Mouse (Mus musculus) T-helper 1 cell (primary cell): ENCODE results near the gene Ttc41.
"Not testable (repeated sequence)": the region's sequence is repeated elsewhere in the genome, so short reads cannot be mapped to it uniquely, and the experiment has no call there.

Experiments
- in situ Hi-C: fragments of 300-600 bp; cut with MboI, MseI; formaldehyde crosslinking; loops from one replicate; pipeline ENCODE4 v1.15.1; 2025; ENCODE audit warnings: high pct_unique_total_duplicates

Gene Ttc41

GRCm38 (mm10) chr10:86705318-86705921 is at the start of gene Ttc41, which contains the start of gene Hsp90b1:
TSS of gene Ttc41 (plus strand) at chr10:86705811.
TSS of gene Hsp90b1 (minus strand) at chr10:86705509.
- in situ Hi-C loops, result loop anchor here (10.0 kb wide), 1 partner anchor 761 kb away; no protein-coding TSS in a partner anchor

- in situ Hi-C loops, result loop anchor here (5.0 kb wide), 1 partner anchor 843 kb away; the partner anchor contains the start of gene Pwp1
Observed at GRCm38 (mm10) chr10:86670550-86670949, 35.1 kb upstream of the Ttc41 start.

DNA sequence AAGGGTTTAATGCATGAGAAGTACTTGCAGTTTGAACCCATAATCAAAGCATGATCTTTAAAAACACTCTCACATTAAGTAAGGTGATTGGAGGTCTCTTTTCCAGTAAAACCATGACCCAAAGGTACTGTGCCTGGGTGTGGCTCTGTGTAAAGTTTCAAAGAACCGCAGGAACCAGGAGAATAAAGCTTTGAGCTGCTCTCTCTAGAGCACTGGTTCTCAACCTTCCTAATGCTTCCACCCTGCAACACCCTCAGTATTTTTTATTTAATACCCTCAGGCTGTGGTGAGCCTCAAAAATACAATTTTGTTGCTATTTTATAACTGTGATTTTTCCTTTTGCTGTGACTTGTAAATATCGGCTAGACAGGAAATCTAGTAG is 20.8 kb upstream of the Ttc41 start:
- in situ Hi-C loops, result not testable (repeated sequence)

DNA sequence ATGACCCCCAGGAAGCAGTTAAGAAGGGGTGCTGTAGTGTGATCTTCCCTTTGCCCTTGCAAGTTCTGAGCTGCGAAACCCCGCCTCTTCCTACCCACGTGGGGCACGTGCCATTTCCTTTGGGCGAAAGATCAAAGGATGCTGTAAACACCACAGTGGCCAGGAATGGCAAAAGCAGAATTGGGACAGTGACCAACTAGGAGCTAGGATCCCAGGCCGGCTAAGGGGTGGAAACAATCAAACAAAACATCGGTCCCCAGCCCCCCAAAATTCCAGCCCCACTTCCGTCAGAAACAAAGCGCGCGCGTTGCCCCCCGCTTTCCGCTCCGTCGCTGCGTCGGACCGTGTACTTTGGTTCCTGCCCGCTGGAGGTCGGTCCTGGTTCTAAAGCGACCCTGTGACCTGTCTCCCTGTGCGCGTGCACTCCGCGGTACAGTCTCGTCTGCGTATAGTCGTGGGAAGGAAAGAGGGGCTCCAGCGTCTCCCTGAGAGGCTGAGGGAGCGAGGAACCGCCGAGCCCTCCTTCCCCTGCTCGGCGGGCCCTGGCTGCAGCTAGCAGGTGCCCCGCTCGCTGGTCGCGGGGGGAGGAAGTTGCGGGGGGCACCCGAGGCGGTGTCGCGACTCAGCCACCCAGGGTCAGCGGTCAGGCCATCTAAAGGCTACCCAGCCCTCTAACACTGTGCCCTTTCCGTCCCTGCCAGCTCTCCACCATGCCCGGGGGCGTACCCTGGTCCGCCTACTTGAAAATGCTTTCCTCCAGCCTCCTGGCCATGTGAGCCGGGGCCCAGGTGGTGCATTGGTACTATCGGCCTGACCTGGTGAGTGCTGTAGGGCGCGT is 20.2 kb upstream of the Ttc41 start:
- in situ Hi-C loops, result not testable (repeated sequence)

DNA sequence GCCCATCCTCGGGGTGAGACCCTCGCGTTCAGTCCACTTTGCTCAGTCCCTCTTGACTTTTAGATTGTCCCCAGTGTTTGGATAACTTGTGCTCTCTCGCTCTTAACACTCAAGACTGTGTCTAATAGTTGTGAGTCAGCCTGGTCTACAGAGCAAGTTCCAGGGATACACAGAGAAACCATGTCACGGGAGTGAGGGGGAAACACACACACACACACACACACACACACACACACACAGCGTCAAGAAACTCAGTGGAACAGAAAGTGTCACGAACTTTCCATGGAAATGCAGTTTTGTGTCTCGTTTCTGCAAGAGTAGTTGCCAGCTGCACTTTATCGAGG is 19.6 kb upstream of the Ttc41 start:
- in situ Hi-C loops, result not testable (repeated sequence)

DNA sequence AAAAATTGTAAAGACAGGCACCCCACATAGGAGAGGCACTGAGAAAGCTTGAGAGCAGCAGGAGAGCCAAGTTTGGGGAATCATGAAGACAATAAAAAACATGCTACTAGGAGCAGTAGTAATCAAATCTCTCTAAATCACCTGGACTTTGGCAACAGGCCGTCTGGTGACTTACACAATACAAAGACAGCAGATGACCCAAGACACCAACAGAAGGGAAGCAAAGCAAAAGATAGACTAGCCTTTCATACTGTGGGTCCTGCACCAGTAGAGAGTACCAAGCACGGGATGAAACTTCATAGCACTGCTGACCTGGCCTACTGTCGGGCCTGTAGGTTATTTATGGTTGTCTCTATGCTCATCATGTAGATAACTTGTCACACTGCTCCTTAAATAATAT is 5.4 kb upstream of the Ttc41 start:
- in situ Hi-C loops, result loop anchor here (10.0 kb wide), 1 partner anchor 755 kb away; no protein-coding TSS in a partner anchor

- in situ Hi-C loops, result loop anchor here (10.0 kb wide), 1 partner anchor 756 kb away; no protein-coding TSS in a partner anchor
Observed at GRCm38 (mm10) chr10:86700973-86701372, 4.6 kb upstream of the Ttc41 start.

DNA sequence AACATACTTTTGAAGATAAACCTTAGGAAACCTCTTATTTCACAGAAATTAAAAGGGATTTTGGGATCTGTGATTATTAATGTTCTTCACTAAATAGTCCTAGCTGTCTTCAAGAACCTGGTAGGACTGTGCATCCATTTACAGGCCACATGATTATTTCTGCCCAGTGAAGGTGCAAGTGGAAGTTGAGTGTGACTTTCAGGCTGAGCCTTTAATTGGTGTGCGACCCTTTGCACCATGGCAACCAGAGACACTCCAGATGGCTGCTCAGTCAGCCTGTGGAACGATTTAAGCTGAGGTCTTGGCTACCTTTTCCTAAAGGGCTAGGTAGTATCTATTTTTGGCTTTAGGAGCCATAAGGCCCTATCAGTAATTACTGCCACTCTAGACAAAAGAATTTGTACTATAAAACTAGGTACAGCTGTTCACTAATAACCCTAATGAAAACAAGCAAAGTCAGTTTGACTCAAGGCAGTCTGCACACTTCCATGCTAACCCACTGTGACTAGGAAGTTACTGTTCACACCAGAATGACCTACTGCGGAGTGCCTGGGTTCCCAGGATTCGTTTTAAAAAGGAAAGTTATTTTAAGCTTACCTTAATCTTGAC is 3.2 kb upstream of the Ttc41 start:
- in situ Hi-C loops, result loop anchor here (10.0 kb wide), 1 partner anchor 758 kb away; no protein-coding TSS in a partner anchor

GRCm38 (mm10) chr10:86703375-86703774 is 2.2 kb upstream of the Ttc41 start:
- in situ Hi-C loops, result loop anchor here (10.0 kb wide), 1 partner anchor 759 kb away; no protein-coding TSS in a partner anchor

DNA sequence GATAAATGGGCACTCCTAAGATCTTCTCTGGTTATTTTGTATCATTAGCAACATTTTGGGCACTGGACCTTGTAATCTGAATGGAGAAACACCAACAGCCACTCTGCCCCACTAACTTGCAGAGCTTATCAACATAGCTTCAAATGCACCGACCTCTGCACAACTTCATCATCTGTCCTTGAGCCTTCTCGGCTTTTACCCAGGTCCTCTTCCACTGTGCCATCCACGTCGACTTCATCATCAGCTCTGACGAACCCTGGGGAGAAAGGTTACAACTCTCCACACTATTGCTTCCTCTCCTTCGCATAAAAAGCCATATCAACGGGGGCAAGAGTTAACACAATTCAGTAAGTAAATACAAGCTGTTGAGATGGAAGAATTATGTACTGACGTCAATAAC is 1.5 kb upstream of the Ttc41 start:
- in situ Hi-C loops, result loop anchor here (10.0 kb wide), 1 partner anchor 759 kb away; no protein-coding TSS in a partner anchor

DNA sequence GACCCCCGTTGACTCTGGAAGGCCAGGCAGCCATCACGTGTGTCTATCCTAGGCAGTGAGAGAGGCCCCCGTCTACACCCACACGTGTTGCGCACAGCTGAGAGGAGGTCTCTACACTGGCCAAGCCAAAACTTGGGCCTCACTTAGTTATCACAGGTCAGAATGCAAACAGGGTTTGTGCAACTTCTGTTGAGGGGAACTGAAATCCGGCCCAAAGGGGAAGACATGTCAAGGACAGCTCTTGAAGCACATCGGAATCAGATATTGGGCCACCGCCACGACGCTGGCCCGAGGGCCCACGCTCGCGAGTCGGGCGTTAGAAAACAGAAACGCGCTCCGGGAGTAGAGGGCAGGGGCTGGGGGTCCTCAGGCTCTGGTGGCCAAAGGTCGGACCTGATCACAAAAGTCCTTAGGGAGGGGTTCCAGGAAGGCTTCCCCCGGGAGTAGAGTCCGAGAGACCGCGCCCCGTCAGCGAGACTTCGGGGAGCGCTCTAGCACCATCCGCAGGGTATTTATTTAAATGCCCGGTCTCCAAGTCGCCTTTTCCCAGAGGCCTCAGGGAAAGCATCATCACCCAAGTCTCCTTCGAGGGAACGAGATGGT is 921 bp upstream of the Ttc41 start:
- in situ Hi-C loops, result loop anchor here (10.0 kb wide), 1 partner anchor 760 kb away; no protein-coding TSS in a partner anchor

- in situ Hi-C loops, result loop anchor here (10.0 kb wide), 1 partner anchor 761 kb away; no protein-coding TSS in a partner anchor
Observed at GRCm38 (mm10) chr10:86705922-86706752, 526 bp downstream of the Ttc41 start.

GRCm38 (mm10) chr10:86707134-86707533 is 1.5 kb downstream of the Ttc41 start:
- in situ Hi-C loops, result loop anchor here (10.0 kb wide), 1 partner anchor 762 kb away; no protein-coding TSS in a partner anchor

GRCm38 (mm10) chr10:86712156-86712555 is 6.5 kb downstream of the Ttc41 start:
- in situ Hi-C loops, result no loop called here

DNA sequence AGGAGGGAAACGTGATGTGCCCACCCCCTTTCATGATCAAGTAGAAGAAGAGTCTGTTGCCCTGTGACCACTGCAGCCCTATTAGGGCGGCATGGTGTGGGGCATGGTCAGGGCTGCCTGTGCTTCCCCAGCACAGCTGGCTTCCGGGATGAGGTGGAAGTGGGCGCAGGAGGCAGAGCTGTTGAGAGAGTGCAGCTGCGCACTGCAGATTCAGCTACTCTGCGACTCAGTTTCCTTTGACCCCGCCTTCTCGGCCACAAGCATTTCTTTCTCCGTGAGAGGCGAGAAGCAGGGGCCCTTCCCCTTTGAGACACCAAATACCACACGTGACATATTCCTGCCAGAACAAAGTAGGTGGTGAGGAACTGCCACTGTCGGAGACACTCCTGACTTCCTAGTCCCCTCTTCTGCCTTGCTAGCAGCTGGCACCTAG is 22.0 kb downstream of the Ttc41 start:
- in situ Hi-C loops, result loop anchor here (5.0 kb wide), 1 partner anchor 235 kb away; no protein-coding TSS in a partner anchor

- in situ Hi-C loops, result loop anchor here (5.0 kb wide), 1 partner anchor 236 kb away; no protein-coding TSS in a partner anchor
Observed at GRCm38 (mm10) chr10:86728176-86728575, 22.6 kb downstream of the Ttc41 start.

GRCm38 (mm10) chr10:86730823-86731499 is 25.4 kb downstream of the Ttc41 start:
- in situ Hi-C loops, result loop anchor here (5.0 kb wide), 1 partner anchor 99 kb away; no protein-coding TSS in a partner anchor

- in situ Hi-C loops, result loop anchor here (5.0 kb wide), 1 partner anchor 99 kb away; no protein-coding TSS in a partner anchor
Observed at GRCm38 (mm10) chr10:86731500-86731863, 25.9 kb downstream of the Ttc41 start.

GRCm38 (mm10) chr10:86735036-86735435 is 29.4 kb downstream of the Ttc41 start:
- in situ Hi-C loops, result no loop called here

DNA sequence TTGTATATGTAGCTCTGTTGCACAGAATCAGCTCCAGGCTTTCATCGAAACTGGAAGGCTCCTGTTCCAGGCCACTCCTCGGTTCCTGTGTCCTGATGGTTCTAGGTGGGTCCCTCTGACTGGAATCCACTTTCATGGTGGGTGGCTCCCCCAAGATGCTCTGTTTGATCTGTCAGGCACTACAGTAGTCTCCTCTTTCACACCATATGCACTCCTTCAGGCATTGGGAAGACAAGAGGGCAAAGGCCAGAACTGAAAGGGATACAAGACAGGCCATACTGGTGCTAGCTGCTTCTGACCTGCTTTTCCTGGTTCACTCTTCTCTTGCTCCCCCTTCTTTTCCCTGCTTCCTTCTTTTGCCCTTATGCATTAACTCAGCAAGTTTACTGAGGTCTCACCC is 37.3 kb downstream of the Ttc41 start:
- in situ Hi-C loops, result no loop called here
